8 mouse cellular contexts compared by ENCODE assay signal in the genomic region with DNA sequence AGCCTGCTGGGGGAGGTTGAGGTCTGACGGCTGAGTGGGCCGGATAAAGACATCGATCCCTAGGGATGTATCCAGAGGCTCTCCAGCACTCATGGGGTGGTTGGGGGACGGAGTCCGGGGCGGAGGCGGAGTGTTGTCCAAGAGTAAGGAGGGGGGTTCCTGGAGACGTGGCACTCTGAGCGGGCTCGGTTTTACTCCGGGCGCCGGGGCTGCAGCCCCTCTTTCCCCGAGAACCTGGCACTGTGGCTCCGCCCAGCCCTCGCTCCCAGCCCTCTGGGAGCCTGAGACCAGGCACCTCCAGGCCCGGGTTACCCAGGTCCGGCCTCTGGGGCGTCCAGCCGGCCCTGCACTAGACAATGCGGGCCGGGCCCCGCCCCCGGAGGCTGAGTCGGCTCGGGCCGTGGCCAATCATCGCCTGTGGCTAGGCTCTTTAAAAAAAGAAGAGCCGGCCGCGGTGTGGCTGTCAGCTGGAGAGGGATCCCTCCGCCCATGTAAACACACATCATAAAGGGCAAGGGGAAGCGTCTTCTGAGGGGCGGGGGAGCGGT. TPM values are rescaled to one million over a fixed set of nuclear protein-coding genes. Genes with fewer than 3 reads are reported as not detected.
A peak's percentile ranks its signal among the peaks of the same experiment; 100 is the strongest.
DNase-seq lines count a peak whose midpoint lies in the region; ATAC-seq and TF ChIP-seq lines count a peak whose summit lies in the region.

No protein-coding gene starts in this region.

- H3K4me3 ChIP-seq in G1E (ENCODE audit: low read depth, low read length): peak overlapping the region; percentile 76
- H3K4me3 ChIP-seq in forebrain, postnatal 0 days (ENCODE audit: low read depth, low read length): peak overlapping the region; percentile 70
- peak overlapping the region; percentile 77 for H3K4me3 ChIP-seq in lung, embryonic 16.5 days (ENCODE audit: low read length)

- DNase-seq in G1E (ENCODE audit: low spot score): peak; percentile 100
- DNase-seq in cerebellum, adult 18-20 months: peak; percentile 97
- DNase-seq in forebrain, postnatal 0 days: peak; percentile 97
- DNase-seq in layer of hippocampus, adult 9-10 months (ENCODE audit: low spot score): peak; percentile 89
- DNase-seq in ovary, postnatal 10 days (ENCODE audit: low spot score): peak; percentile 88
- DNase-seq in thymus, postnatal 10 days (ENCODE audit: low spot score in 2 of 2): peak; percentile 88 to 90

- under 1% methylated on average over 35 of the region's 35 CpGs for WGBS in forebrain, postnatal 0 days
- WGBS in lung, embryonic 16.5 days: under 1% methylated on average over 31 of the region's 35 CpGs

- peak overlapping the region; percentile 75 for H3K4me2 ChIP-seq in forebrain, postnatal 0 days (ENCODE audit: low read depth)
- peak overlapping the region; percentile 97 for H3K4me2 ChIP-seq in lung, embryonic 16.5 days (ENCODE audit: low read depth, low read length)

- ATAC-seq in G1E (ENCODE audit: extremely low read depth, insufficient number of reproducible peaks, low FRiP score, poor library complexity, severe bottlenecking): peak; percentile 81
- peak; percentile 90 for ATAC-seq in forebrain, postnatal 0 days
- peak; percentile 85 to 88 for ATAC-seq in hematopoietic stem cell, adult 5-6 weeks (replicated peaks in 1 of 2; ENCODE audit: insufficient read depth in 1 of 2, low FRiP score in 2 of 2, low TSS enrichment in 1 of 2, low read depth in 1 of 2, poor library complexity in 2 of 2, severe bottlenecking in 2 of 2)
- ATAC-seq in lung, embryonic 16.5 days (ENCODE audit: low read depth): peak; percentile 94

- no peaks in the 10 kb centered on the region for H3K36me3 ChIP-seq in G1E (replicated peaks)
- no peaks in the 10 kb centered on the region for H3K36me3 ChIP-seq in forebrain, postnatal 0 days (ENCODE audit: insufficient read depth)
- no peaks in the 10 kb centered on the region for H3K36me3 ChIP-seq in lung, embryonic 16.5 days (ENCODE audit: control insufficient read depth, insufficient read depth, low read length)

- no peaks in the 10 kb centered on the region for H3K9me3 ChIP-seq in G1E (replicated peaks)
- no peaks in the 10 kb centered on the region for H3K9me3 ChIP-seq in forebrain, postnatal 0 days (ENCODE audit: low read length)
- no peaks in the 10 kb centered on the region for H3K9me3 ChIP-seq in lung, embryonic 16.5 days (ENCODE audit: control insufficient read depth, low read length)

- H3K4me1 ChIP-seq in G1E (ENCODE audit: insufficient read depth, low read depth, low read length): peaks cover 50% of the 10 kb centered on the region
- peaks cover 13% of the 10 kb centered on the region for H3K4me1 ChIP-seq in forebrain, postnatal 0 days (ENCODE audit: insufficient read depth)
- peaks cover 22% of the 10 kb centered on the region for H3K4me1 ChIP-seq in lung, embryonic 16.5 days (replicated peaks; ENCODE audit: control insufficient read depth, insufficient read depth, low read length)

- H3K27ac ChIP-seq in forebrain, postnatal 0 days (ENCODE audit: low read depth, low read length): peak overlapping the region; percentile 93
- peak overlapping the region; percentile 95 for H3K27ac ChIP-seq in lung, embryonic 16.5 days (ENCODE audit: low read length)

- no peaks in the 10 kb centered on the region for H3K27me3 ChIP-seq in G1E (ENCODE audit: insufficient read depth, low read length)
- H3K27me3 ChIP-seq in forebrain, postnatal 0 days (ENCODE audit: insufficient read depth, low read length): no peaks in the 10 kb centered on the region
- H3K27me3 ChIP-seq in lung, embryonic 16.5 days (ENCODE audit: control insufficient read depth, insufficient read depth, low read depth, low read length): no peaks in the 10 kb centered on the region

- peak overlapping the region; percentile 93 for H3K9ac ChIP-seq in forebrain, postnatal 0 days
- H3K9ac ChIP-seq in lung, embryonic 16.5 days (ENCODE audit: low read length): peak overlapping the region; percentile 85

- no peak for TF ChIP-seq CTCF in G1E (IDR thresholded peaks at IDR 0.05; ENCODE audit: low read depth, low read length)
- TF ChIP-seq CTCF in forebrain, postnatal 0 days (IDR thresholded peaks at IDR 0.05; ENCODE audit: low read depth): no peak

RNA-seq across cellular contexts. Expression of a gene that starts 3.2 kb away (rescaled TPM):
- 148 and 174 TPM in 2 replicates for total RNA-seq in G1E (2014; fragmentation: Nextera tagmentation)
- 66.1 and 70.7 TPM in 2 replicates for total RNA-seq in G1E (2017)
- 21.2 and 22.4 TPM in 2 replicates for polyA plus RNA-seq in G1E (2012)
- 75.2 and 84.6 TPM in 2 replicates for total RNA-seq in forebrain, postnatal 0 days (2014; rRNA removed)
- 38.3 and 53.6 TPM in 2 replicates for polyA plus RNA-seq in forebrain, postnatal 0 days (2015; fragmentation: Nextera tagmentation; extraction: Ambion mirVana)
- total RNA-seq in hematopoietic stem cell, adult 5-6 weeks (2017): 38.2 and 57.5 TPM in 2 replicates
- polyA plus RNA-seq in lung, embryonic 16.5 days (2015; fragmentation: Nextera tagmentation; extraction: Ambion mirVana): 43.4 and 46.4 TPM in 2 replicates

RNA-seq across cellular contexts. Expression of a gene that starts 7.3 kb away (rescaled TPM):
- not detected in 2 replicates for total RNA-seq in G1E (2014; fragmentation: Nextera tagmentation)
- total RNA-seq in G1E (2017): 0.38 and 0.64 TPM in 2 replicates
- polyA plus RNA-seq in G1E (2012): not detected in 2 replicates
- total RNA-seq in forebrain, postnatal 0 days (2014; rRNA removed): 0.23 TPM in 1 of 2 replicates, not detected in the other
- not detected in 2 replicates for polyA plus RNA-seq in forebrain, postnatal 0 days (2015; fragmentation: Nextera tagmentation; extraction: Ambion mirVana)
- total RNA-seq in hematopoietic stem cell, adult 5-6 weeks (2017): 0.60 TPM in 1 of 2 replicates, not detected in the other
- not detected in 2 replicates for polyA plus RNA-seq in lung, embryonic 16.5 days (2015; fragmentation: Nextera tagmentation; extraction: Ambion mirVana)

Comparison
In these comparisons a context has a peak if more than half of its experiments do, and no peak if none do; other contexts are left out.
1. Peak in every context shown above with its lines: DNase-seq, ATAC-seq, H3K4me3 ChIP-seq and H3K27ac ChIP-seq.